In genomic region chr17:83913711-83914415, GRCm38 (mm10) we compare ENCODE assay signal across 10 mouse cellular contexts.
DNase-seq lines count a peak whose midpoint lies in the region; ATAC-seq and TF ChIP-seq lines count a peak whose summit lies in the region.
"Had no signal": no experiment of that assay in that cellular context is flagged by ENCODE, and none has a peak within 500 bp of the region (broad histone marks: within the 10 kb centered on the region; RNA-seq: fewer than 3 reads in every experiment).

No protein-coding gene starts in this region.

- TF ChIP-seq CTCF in layer of hippocampus, adult 2 months (conservative IDR thresholded peaks at IDR 0.05): no peak
- TF ChIP-seq CTCF in cortical plate, adult 2 months (IDR thresholded peaks at IDR 0.05; ENCODE audit: extremely low read depth, insufficient read depth, low read length): no peak

- H3K27me3 ChIP-seq in limb, embryonic 11.5 days (ENCODE audit: control insufficient read depth, insufficient read depth, low read length): no peaks in the 10 kb centered on the region
- H3K27me3 ChIP-seq: liver, embryonic 15.5 days had no signal

- no peaks in the 10 kb centered on the region for H3K9me3 ChIP-seq in limb, embryonic 11.5 days (ENCODE audit: control insufficient read depth, low read length)
- H3K9me3 ChIP-seq: liver, embryonic 15.5 days had no signal

- no peak for TF ChIP-seq POLR2A in cortical plate, adult 2 months (IDR thresholded peaks at IDR 0.05; ENCODE audit: extremely low read depth, insufficient read depth, low read length)

- H3K4me2 ChIP-seq in limb, embryonic 11.5 days (ENCODE audit: low read depth, severe bottlenecking): peak overlapping the region; percentile 4; the same call in 1 of the 2 replicates
- H3K4me2 ChIP-seq: liver, embryonic 15.5 days had no signal

- H3K9ac ChIP-seq in limb, embryonic 11.5 days (ENCODE audit: low read length): peak overlapping the region; percentile 17; the same call in 1 of the 2 replicates
- H3K9ac ChIP-seq: liver, embryonic 15.5 days had no signal

- no peak overlapping the region for H3K4me3 ChIP-seq in layer of hippocampus, adult 2 months
- no peak overlapping the region for H3K4me3 ChIP-seq in cortical plate, adult 2 months (ENCODE audit: insufficient read depth, low read length)
- no peak overlapping the region for H3K4me3 ChIP-seq in limb, embryonic 11.5 days (ENCODE audit: low read depth, low read length)
- H3K4me3 ChIP-seq: liver, embryonic 15.5 days had no signal

- H3K36me3 ChIP-seq in limb, embryonic 11.5 days (ENCODE audit: control insufficient read depth, insufficient read depth, low read length): no peaks in the 10 kb centered on the region
- H3K36me3 ChIP-seq: liver, embryonic 15.5 days had no signal

- peak; percentile 34; the same call in 1 of the 2 replicates for ATAC-seq in frontal cortex, adult (ENCODE audit: low TSS enrichment)
- ATAC-seq in limb, embryonic 11.5 days (ENCODE audit: insufficient number of reproducible peaks, low FRiP score, low TSS enrichment, low read depth): peak; percentile 95
- no peak for ATAC-seq in erythroblast, adult 5-6 weeks (replicated peaks; ENCODE audit: low FRiP score, poor library complexity, severe bottlenecking)

- DNase-seq in frontal cortex, postnatal 14 days (ENCODE audit: low spot score in 2 of 2): no peak
- DNase-seq in layer of hippocampus, adult 2 months (ENCODE audit: low spot score in 2 of 2): no peak
- no peak for DNase-seq in layer of hippocampus, adult 11-12 months (ENCODE audit: low spot score)
- peak; percentile 87 for DNase-seq in limb, embryonic 11.5 days (ENCODE audit: low spot score)
- DNase-seq in testis, postnatal 14 days (ENCODE audit: low spot score): no peak
- DNase-seq: right cerebral cortex, postnatal 14 days had no signal

- 0 out of 2 replicates have a peak, but pooled peaks cover 1% of the 10 kb centered on the region for H3K4me1 ChIP-seq in cortical plate, adult 2 months (ENCODE audit: control insufficient read depth, insufficient read depth, low read length)
- H3K4me1 ChIP-seq in limb, embryonic 11.5 days (ENCODE audit: control insufficient read depth, insufficient read depth, low read length): peaks cover 33% of the 10 kb centered on the region

- H3K27ac ChIP-seq in layer of hippocampus, adult 2 months: peak overlapping the region; percentile 6; the same call in 1 of the 2 replicates
- peak overlapping the region; percentile 36; the same call in 1 of the 2 replicates for H3K27ac ChIP-seq in cortical plate, adult 2 months (ENCODE audit: insufficient read depth, low read length)
- peak overlapping the region; percentile 97 for H3K27ac ChIP-seq in limb, embryonic 11.5 days (replicated peaks; ENCODE audit: low read depth, low read length)
- H3K27ac ChIP-seq: liver, embryonic 15.5 days had no signal

- WGBS in limb, embryonic 11.5 days: 19% methylated on average over 13 of the region's 13 CpGs

Comparison
In these comparisons a context has a peak if more than half of its experiments do, and no peak if none do; other contexts are left out.
1. H3K27ac ChIP-seq: peak in every context shown above with its lines; median percentile 97 in limb, embryonic 11.5 days; 36 in cortical plate, adult 2 months; 6 in layer of hippocampus, adult 2 months.